Mouse (Mus musculus): ENCODE measurements around the gene Polr2c.
A peak's percentile ranks its signal among the peaks of the same experiment; 100 is the strongest.
"Not testable (repeated sequence)": the region's sequence is repeated elsewhere in the genome, so short reads cannot be mapped to it uniquely, and the experiment has no call there.

The Polr2c gene

DNA sequence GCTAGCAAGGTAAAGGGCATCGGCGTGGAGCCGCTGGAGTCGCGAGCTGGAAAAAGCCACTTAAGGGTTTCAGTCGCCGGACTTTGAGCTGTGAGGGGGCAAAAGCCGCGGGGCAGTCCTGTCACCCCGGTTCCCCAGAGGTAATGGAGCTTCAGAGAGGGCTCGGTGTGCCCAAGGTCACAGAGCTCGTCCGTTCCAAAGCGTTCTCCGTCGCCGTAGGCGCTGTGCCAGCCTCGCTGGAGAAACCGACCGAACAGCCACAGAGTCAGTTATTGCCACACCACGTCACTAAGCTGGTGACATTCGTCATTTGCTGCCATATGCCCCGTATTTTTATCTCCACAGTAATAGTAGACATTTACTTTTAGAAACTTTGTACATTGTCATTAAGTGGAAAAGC lies 18.6 kb upstream of the Polr2c start:
- peak; percentile 81 for DNase-seq (ENCODE audit: low spot score)

DNA sequence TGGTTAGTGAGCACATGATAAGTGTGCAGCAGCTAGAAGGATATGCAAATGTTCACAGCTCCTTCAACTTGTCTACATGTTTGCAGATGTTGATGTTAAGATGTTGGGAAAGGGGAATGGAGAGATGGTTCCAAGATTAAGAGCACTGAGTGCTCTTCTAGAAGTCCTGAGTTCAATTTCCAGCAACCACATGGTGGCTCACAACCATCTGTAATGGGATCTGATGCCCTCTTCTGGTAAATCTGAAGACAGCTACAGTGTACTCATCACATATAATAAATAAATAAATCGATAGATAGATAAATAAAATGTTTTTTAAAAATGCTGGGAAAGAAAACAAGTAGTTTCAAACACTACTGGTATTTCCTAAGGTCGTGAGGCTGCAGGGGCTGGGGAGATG lies 16.1 kb upstream of the Polr2c start:
- no peak for DNase-seq (ENCODE audit: low spot score)

DNA sequence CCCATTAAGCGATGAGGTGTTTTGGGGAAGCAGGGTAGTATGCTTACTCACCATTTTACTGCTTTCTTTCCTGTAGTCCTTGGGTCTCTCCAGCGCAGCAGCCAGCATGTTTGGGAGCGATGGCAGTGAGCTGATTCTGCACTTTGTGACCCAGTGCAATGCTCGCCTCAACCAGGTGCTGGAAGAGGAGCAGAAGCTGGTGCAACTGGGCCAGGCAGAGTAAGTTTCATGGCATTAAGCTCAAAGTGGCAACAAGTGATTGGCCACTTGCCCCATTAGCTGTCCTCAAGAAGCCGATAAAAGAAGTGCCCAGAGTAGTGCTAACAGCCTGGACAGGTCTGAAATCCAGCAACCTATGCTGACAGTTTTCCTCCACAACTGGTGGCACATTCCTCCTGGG lies 7.2 kb upstream of the Polr2c start:
- no peak for DNase-seq (ENCODE audit: low spot score)

- not testable (repeated sequence) for DNase-seq (ENCODE audit: low spot score)
Measured at GRCm38 (mm10) chr8:94854761-94855160, 2.5 kb upstream of the Polr2c start.

DNA sequence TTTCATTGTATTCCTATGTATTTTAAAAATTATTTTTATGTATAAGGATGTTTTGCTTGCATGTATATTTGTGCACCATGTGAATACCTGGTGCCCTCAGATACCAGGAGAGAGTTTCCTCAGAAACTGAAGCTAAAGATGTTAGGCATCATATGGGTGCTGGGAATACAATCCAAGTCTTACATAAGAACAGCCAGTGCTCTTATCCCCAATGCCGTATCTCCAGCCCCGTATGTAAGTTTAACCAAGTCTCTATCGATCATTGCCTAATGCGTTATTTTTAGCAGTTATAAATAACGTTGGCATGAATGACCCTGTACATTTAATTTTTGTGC lies 272 bp upstream of the Polr2c start:
- DNase-seq (ENCODE audit: low spot score) = no peak

DNA sequence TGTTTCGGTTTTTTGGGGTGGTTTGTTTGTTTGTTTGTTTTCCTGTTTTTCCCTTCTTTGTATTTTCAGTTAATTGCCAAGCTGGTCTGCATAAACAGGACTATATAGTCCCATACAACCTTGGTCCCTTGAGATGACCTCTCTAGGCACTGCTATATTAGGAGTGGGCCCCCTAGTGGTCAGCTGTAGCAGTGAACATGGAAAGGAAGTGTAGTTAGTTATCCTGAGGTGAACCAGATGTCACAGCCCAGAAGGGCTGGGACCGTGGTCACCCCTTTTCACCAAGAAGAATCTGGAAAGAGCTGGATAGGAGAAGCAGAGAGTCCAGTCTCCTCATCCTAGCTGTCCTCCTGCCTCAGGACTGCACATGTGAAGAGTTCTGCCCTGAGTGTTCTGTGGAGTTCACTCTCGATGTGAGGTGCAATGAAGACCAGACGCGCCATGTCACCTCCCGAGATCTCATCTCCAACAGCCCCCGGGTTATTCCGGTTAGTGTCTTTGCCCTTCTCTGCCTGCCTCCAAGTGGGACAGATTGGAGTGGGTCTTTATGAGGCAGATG lies 4.2 kb downstream of the Polr2c start:
- DNase-seq (ENCODE audit: low spot score) = peak; percentile 83

DNA sequence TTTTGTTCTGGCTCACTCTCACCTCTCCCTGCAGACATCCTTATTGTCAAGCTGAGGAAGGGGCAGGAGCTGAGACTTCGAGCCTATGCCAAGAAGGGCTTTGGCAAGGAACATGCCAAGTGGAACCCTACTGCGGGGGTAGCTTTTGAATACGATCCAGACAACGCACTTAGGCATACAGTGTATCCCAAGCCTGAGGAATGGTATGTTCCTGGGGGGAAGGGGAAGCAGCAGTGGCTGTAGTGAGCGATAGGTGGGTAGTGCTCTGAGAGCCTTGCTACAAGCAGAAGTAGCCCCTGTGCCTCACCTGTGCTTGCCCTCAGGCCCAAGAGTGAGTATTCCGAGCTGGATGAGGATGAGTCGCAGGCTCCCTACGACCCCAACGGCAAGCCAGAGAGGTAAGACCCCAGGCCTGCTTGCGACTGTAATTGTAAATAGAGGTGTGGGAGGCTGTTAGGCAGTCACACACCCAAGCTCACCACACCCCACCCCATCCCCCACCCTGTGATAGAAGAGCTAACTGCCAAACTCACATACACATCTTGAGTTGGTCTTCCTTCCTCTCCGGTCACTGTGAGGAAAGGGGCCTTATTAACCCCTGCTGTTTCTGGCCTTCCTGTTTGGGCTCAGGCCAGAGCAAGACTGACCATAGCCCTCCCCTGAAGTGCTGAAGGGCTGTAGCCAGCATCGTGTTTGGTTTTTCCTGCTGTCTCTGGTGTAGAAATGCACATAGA lies 5.4 kb downstream of the Polr2c start:
- no peak for DNase-seq (ENCODE audit: low spot score)

- DNase-seq (ENCODE audit: low spot score) = no peak
Measured at GRCm38 (mm10) chr8:94863897-94864673, 6.8 kb downstream of the Polr2c start.

GRCm38 (mm10) chr8:94865292-94865691 lies 8.0 kb downstream of the Polr2c start:
- DNase-seq (ENCODE audit: low spot score) = no peak

GRCm38 (mm10) chr8:94866921-94867320 lies 9.7 kb downstream of the Polr2c start:
- no peak for DNase-seq (ENCODE audit: low spot score)

DNA sequence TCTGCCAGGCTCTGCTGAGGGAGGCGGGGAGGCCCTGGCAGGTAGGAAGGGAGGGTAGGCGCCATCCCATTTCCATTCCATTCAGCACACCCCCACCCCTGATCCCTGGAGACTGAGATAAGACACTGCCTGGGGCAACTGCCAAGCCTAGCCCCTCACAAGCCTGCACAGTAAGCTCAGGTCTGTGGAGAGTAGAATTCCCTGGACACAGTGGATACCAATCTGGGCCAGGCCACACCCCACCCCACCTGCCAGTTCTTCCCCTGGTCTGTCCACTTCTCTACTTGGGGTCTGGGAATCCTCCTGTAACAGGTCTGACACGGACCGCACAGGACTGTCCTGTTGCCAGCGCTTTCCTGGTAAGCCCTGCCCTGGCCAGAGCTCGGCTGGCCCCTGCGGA lies 11.9 kb downstream of the Polr2c start:
- DNase-seq (ENCODE audit: low spot score) = no peak

DNA sequence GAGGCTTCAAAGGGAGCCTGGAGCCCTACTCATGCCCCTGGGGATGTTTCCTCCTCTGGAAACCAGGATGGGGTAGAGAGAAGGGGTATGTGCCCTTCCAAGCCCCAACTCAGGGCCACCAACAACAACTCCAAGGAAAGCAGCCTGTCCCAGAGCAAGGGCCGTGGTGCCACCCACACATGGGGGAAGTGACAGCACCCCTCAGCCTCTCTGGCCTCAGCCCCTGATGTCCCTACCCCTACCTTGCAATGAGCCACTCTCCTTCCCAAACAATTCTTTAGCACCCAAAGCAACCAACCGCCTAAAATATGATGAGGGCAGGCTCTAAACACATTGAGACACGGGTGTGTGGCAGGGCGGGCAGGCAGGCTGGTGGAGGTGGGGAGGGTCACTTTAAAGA lies 12.8 kb downstream of the Polr2c start:
- DNase-seq (ENCODE audit: low spot score) = no peak

DNA sequence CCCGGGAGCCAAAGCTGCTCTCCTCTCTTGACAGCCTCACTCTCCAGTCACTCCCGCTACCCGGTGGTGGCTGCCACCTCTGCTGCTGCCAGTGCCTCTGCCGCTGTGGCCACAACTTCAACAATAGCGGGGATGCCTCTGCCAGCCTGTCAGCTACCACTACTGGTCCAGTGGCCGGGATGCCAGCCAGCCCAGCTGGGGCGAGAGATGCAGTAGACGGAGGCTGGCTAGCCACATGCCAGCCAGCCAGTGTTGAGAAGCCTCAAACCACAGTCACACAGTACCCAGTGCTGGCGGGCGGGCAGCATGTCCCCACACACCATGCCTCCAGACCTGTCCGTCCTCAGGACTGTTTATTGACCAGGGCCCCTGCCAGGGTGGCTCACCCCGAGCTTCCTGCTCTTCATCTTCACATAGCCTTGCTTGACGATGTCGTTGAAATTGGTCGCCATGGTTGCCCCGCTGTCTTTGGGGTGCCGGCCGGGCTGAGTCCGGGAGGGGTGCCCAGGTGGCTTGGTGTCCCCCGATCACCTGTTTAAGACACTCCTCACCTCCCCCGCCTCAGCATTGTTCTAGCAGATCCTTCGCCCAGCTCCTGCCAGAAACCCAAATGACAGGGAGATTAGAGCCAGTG lies 13.3 kb downstream of the Polr2c start:
- DNase-seq (ENCODE audit: low spot score) = no peak

DNA sequence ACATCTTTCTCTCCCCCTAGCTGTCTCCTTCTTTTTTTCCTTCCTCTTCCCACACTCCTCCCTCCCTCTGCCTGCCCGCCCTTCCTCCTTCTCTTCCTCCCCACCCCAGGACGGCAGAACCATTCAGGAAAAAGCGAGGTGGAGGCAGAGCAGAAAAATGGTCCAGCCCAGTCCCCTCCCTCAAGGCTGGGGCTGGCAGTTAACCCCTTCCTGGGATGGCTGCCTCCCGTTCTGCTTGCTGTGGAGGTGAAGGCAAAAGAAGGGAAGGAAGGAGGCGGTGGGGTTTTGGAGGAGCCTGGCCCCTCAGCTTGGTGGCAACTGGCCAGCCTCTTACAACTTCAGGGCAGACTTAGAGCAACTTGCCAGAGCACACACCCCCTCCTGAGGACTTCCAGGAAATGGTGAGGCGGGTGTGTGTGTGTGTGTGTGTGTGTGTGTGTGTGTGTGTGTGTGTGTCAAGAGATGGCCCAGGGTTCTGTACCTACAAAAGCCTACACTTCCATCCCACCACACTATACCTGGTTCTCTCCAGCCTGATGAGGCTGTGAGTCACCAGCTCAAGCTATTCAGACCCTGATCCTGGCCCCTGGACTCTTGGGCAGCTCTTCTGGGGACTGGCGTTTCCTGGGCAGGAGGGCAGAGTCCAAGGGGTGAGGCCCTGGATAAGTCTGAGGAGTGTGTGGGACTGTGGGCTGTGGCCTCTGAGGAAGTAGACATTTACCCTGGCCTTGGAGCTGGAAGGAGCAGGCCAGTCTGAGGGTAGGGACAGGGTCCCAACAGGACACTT lies 14.1 kb downstream of the Polr2c start:
- DNase-seq (ENCODE audit: low spot score) = peak; percentile 66

- no peak for DNase-seq (ENCODE audit: low spot score)
Measured at GRCm38 (mm10) chr8:94872156-94872555, 14.9 kb downstream of the Polr2c start.

DNA sequence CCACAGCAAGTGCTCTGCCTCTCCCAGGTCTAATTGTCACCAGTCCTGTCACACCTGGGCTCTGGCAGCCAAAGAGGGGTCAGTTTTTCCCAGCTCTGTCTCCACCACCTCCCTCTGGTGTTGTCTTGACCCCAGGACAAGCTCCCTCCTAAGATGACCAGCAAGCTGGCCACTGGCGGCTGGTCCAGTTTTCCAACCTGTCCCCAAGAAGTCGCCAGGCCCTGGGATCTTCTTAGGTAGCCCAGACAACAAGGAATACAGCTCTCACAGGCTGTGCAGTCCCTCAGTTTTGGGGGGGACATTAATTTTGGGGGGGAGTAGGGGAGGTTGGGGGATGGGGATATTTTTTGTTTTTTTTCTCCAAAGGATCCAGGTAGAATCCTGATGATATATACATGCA lies 15.3 kb downstream of the Polr2c start:
- no peak for DNase-seq (ENCODE audit: low spot score)

- peak; percentile 84 for DNase-seq (ENCODE audit: low spot score)
Measured at GRCm38 (mm10) chr8:94874358-94874757, 17.1 kb downstream of the Polr2c start.

GRCm38 (mm10) chr8:94875096-94875870 lies 18.0 kb downstream of the Polr2c start:
- no peak for DNase-seq (ENCODE audit: low spot score)

- no peak for DNase-seq (ENCODE audit: low spot score)
Measured at GRCm38 (mm10) chr8:94875871-94876150, 18.6 kb downstream of the Polr2c start.

DNA sequence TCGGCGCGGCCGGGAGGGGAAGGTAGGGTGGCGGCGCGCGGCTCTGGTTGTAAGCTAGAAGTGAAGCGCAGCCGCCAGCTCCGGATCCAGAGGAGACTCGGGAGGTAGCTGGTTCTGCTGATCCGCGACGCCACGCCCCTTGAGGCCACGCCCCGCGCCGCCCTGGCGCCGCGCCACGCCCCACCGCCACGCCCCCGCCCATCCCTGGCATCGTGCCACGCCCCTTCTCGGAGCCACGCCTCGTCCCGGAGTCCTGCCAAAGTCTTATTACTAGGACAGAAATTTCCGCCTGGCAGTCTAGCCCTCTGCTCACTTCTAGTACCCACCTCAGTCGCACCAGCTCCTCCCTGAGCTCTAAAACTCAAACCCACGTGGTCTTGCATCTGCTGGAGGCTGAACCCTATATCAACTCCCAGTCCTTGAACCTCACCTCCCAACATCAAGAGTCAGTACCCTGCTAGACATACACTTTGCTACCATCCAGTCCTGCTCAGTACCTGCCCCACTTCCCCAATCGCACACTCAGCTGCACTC lies 19.0 kb downstream of the Polr2c start, which contains the start of gene Dok4:
TSS of gene Dok4 (minus strand) at position 134 of the 534 bp plus-strand sequence.
- DNase-seq (ENCODE audit: low spot score) = peak; percentile 93

DNA sequence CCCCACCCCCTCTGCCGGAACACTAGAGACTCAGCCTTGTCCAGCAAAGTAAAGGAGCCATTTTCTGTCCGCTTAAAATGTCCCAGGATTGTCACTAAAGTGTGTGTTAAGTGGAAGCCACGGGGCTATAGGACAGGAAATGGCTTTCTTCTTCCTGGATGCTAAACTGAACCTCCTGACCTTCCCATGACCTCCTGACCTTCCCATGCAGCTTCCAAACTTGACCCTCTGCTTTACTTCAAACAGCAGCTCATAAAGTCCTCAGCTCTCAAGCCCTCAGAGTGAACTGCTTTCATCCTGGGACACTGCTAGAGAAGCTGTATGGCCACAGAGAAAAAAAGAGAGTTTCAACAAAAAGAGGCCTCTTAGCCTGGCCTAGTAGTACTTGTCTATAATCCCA lies 19.6 kb downstream of the Polr2c start:
- no peak for DNase-seq (ENCODE audit: low spot score)
